In genomic region chr5:120432486-120433015, GRCm38 (mm10) we compare ENCODE assay signal across 23 mouse cellular contexts. TPM values are rescaled to one million over a fixed set of nuclear protein-coding genes. Genes with fewer than 3 reads are reported as not detected.
DNase-seq lines count a peak whose midpoint lies in the region; ATAC-seq lines count a peak whose summit lies in the region.
"Had no signal": no experiment of that assay in that cellular context is flagged by ENCODE, and none has a peak within 500 bp of the region (broad histone marks: within the 10 kb centered on the region; RNA-seq: fewer than 3 reads in every experiment).

No protein-coding gene starts in this region.

- no peak overlapping the region for H3K27ac ChIP-seq in forebrain, embryonic 16.5 days (ENCODE audit: low read length)
- H3K27ac ChIP-seq in limb, embryonic 10.5 days, result no peak overlapping the region
- peak overlapping the region; percentile 90 for H3K27ac ChIP-seq in neural tube, embryonic 13.5 days (replicated peaks)
- H3K27ac ChIP-seq: layer of hippocampus, adult 2 months had no signal

- no peaks in the 10 kb centered on the region for H3K36me3 ChIP-seq in forebrain, embryonic 16.5 days (ENCODE audit: control insufficient read depth, insufficient read depth)
- no peaks in the 10 kb centered on the region for H3K36me3 ChIP-seq in limb, embryonic 10.5 days
- H3K36me3 ChIP-seq in neural tube, embryonic 13.5 days, result peaks cover 4% of the 10 kb centered on the region; the same call in 1 of the 2 replicates
- H3K36me3 ChIP-seq: G1E; heart, embryonic 12.5 days had no signal

- ATAC-seq in forebrain, embryonic 16.5 days, result no peak
- no peak for ATAC-seq in neural tube, embryonic 13.5 days (ENCODE audit: low read depth)

- DNase-seq in embryo, embryonic 9.5 days (ENCODE audit: extremely low spot score), result peak; percentile 40
- no peak for DNase-seq in embryo, embryonic 10 days (ENCODE audit: low spot score)
- DNase-seq in limb, embryonic 10.5 days (ENCODE audit: low spot score), result peak; percentile 58
- no peak for DNase-seq in gastrocnemius, postnatal 25 days
- no peak for DNase-seq in urinary bladder, adult 2 months (ENCODE audit: low spot score)
- DNase-seq in frontal cortex, postnatal 25 days (ENCODE audit: low spot score in 2 of 2), result no peak
- DNase-seq: adrenal gland, postnatal 36 days; heart, postnatal 4 days; kidney, adult 2 months; lung, embryonic 14.5 days; right cerebral cortex, adult 18-20 months had no signal

- H3K9me3 ChIP-seq in forebrain, embryonic 16.5 days (ENCODE audit: control insufficient read depth, low read length), result no peaks in the 10 kb centered on the region
- H3K9me3 ChIP-seq in limb, embryonic 10.5 days (replicated peaks), result no peaks in the 10 kb centered on the region
- H3K9me3 ChIP-seq in neural tube, embryonic 13.5 days, result no peaks in the 10 kb centered on the region
- H3K9me3 ChIP-seq: G1E; heart, embryonic 12.5 days; megakaryocyte, embryonic 14.5 days had no signal

- peaks cover 80% of the 10 kb centered on the region for H3K27me3 ChIP-seq in forebrain, embryonic 16.5 days (replicated peaks; ENCODE audit: control insufficient read depth, insufficient read depth, low read length)
- peaks cover 100% of the 10 kb centered on the region for H3K27me3 ChIP-seq in limb, embryonic 10.5 days (ENCODE audit: low read depth, poor library complexity, severe bottlenecking)
- peaks cover 95% of the 10 kb centered on the region for H3K27me3 ChIP-seq in neural tube, embryonic 13.5 days

- H3K4me2 ChIP-seq in forebrain, embryonic 16.5 days (ENCODE audit: low read length), result no peak overlapping the region
- H3K4me2 ChIP-seq in neural tube, embryonic 13.5 days, result peak overlapping the region; percentile 68
- H3K4me2 ChIP-seq: lung, embryonic 14.5 days had no signal

- no peak overlapping the region for H3K9ac ChIP-seq in forebrain, embryonic 16.5 days (replicated peaks; ENCODE audit: low read depth, low read length)
- H3K9ac ChIP-seq in neural tube, embryonic 13.5 days, result peak overlapping the region; percentile 92
- H3K9ac ChIP-seq: heart, embryonic 12.5 days; lung, embryonic 14.5 days had no signal

- peak overlapping the region; percentile 35 for H3K4me3 ChIP-seq in forebrain, embryonic 16.5 days (replicated peaks; ENCODE audit: low read length)
- no peak overlapping the region for H3K4me3 ChIP-seq in limb, embryonic 10.5 days
- peak overlapping the region; percentile 59 for H3K4me3 ChIP-seq in neural tube, embryonic 13.5 days
- H3K4me3 ChIP-seq: erythroblast, embryonic 14.5 days; layer of hippocampus, adult 2 months; megakaryocyte, embryonic 14.5 days had no signal

- under 1% methylated on average over 9 of the region's 9 CpGs for WGBS in forebrain, embryonic 16.5 days
- 2% methylated on average over 9 of the region's 9 CpGs for WGBS in limb, embryonic 10.5 days
- WGBS in neural tube, embryonic 13.5 days, result 0% methylated on average over 9 of the region's 9 CpGs

- peaks cover 27% of the 10 kb centered on the region for H3K4me1 ChIP-seq in forebrain, embryonic 16.5 days (replicated peaks; ENCODE audit: control insufficient read depth, insufficient read depth, low read length)
- peaks cover 27% of the 10 kb centered on the region for H3K4me1 ChIP-seq in limb, embryonic 10.5 days
- H3K4me1 ChIP-seq in neural tube, embryonic 13.5 days (replicated peaks), result peaks cover 21% of the 10 kb centered on the region

RNA-seq across cellular contexts. Expression of gene Lhx5, which starts 1.1 kb away (rescaled TPM):
- 3.8 and 7.0 TPM in 2 replicates for polyA plus RNA-seq in forebrain, embryonic 16.5 days (2015; fragmentation: Nextera tagmentation; extraction: Ambion mirVana)
- not detected in 2 replicates for polyA plus RNA-seq in limb, embryonic 10.5 days (2016; fragmentation: Nextera tagmentation; extraction: Ambion mirVana)
- polyA plus RNA-seq in neural tube, embryonic 13.5 days (2015; fragmentation: Nextera tagmentation; extraction: Ambion mirVana), result 42.0 and 46.0 TPM in 2 replicates
- not detected for total RNA-seq in gastrocnemius, postnatal 25 days (2021)
- polyA plus RNA-seq in urinary bladder, adult 2 months (2012; rRNA removed), result not detected in 2 replicates
- total RNA-seq: adrenal gland, postnatal 36 days; common myeloid progenitor, adult 5-6 weeks; gastrocnemius, postnatal 4 days; heart, postnatal 4 days; liver, adult 2 months; neutrophil, adult 5-6 weeks had no signal
- polyA plus RNA-seq: erythroblast, embryonic 14.5 days; G1E; kidney, adult 2 months; liver, adult 2 months; lung, embryonic 14.5 days had no signal

RNA-seq across cellular contexts. Expression of gene Sdsl, which starts 40.1 kb away (rescaled TPM):
- polyA plus RNA-seq in forebrain, embryonic 16.5 days (2015; fragmentation: Nextera tagmentation; extraction: Ambion mirVana), result 1.9 and 2.3 TPM in 2 replicates
- polyA plus RNA-seq in limb, embryonic 10.5 days (2016; fragmentation: Nextera tagmentation; extraction: Ambion mirVana), result 5.2 and 5.6 TPM in 2 replicates
- 5.2 and 6.9 TPM in 2 replicates for polyA plus RNA-seq in neural tube, embryonic 13.5 days (2015; fragmentation: Nextera tagmentation; extraction: Ambion mirVana)
- under 1 TPM; 0.31 to 0.64 TPM for total RNA-seq in gastrocnemius, postnatal 25 days (2021)
- 7.4 and 8.4 TPM in 2 replicates for polyA plus RNA-seq in urinary bladder, adult 2 months (2012; rRNA removed)
- total RNA-seq: neutrophil, adult 5-6 weeks had no signal
- polyA plus RNA-seq: erythroblast, embryonic 14.5 days had no signal

RNA-seq across cellular contexts. Expression of gene Sds, which starts 43.8 kb away (rescaled TPM):
- polyA plus RNA-seq in forebrain, embryonic 16.5 days (2015; fragmentation: Nextera tagmentation; extraction: Ambion mirVana), result not detected in 2 replicates
- not detected in 2 replicates for polyA plus RNA-seq in limb, embryonic 10.5 days (2016; fragmentation: Nextera tagmentation; extraction: Ambion mirVana)
- not detected in 2 replicates for polyA plus RNA-seq in neural tube, embryonic 13.5 days (2015; fragmentation: Nextera tagmentation; extraction: Ambion mirVana)
- not detected for total RNA-seq in gastrocnemius, postnatal 25 days (2021)
- polyA plus RNA-seq in urinary bladder, adult 2 months (2012; rRNA removed), result not detected in 2 replicates
- total RNA-seq: common myeloid progenitor, adult 5-6 weeks; G1E; gastrocnemius, postnatal 4 days; heart, postnatal 4 days; left cerebral cortex, postnatal 14 days; neutrophil, adult 5-6 weeks had no signal
- polyA plus RNA-seq: erythroblast, embryonic 14.5 days; G1E; heart, embryonic 12.5 days; kidney, adult 2 months; lung, embryonic 14.5 days had no signal

Comparison
In these comparisons a context has a peak if more than half of its experiments do, and no peak if none do; other contexts are left out.
1. DNase-seq: peak in embryo, embryonic 9.5 days (single experiment) and limb, embryonic 10.5 days (single experiment); none in embryo, embryonic 10 days (single experiment), gastrocnemius, postnatal 25 days (single experiment), urinary bladder, adult 2 months (single experiment) and frontal cortex, postnatal 25 days (0 of 2).